Mouse (Mus musculus): Measurements from ENCODE around the gene Wdr81. TPM values are rescaled to one million over a fixed set of nuclear protein-coding genes. Genes with fewer than 3 reads are reported as not detected.

Gene Wdr81
- polyA plus RNA-seq, 1 experiment from 2014 or later, result 7.1 TPM

DNA sequence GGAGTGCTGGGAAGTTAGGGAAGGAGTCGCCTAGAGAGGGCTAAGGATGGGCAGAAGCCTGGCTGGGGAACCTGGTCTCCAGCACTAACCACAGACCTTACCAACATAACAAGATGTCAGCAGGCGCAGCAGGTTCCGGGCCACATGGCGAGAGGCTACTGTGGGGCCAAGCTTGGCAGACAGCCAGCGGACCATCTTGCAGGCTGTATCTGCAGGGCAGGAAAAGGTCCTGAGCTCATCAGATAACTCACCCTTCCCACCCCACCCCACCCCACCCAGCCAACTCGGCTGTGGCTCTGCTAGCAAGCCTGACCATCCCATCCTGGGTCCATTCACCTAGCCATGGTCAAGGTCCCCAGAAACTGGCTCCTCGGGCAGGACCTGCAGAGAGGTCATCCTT lies 4.8 kb downstream of the Wdr81 start:
- no peak for ATAC-seq (ENCODE audit: insufficient number of reproducible peaks, insufficient read depth, low FRiP score, low TSS enrichment)

GRCm38 (mm10) chr11:75448575-75448974 lies 5.9 kb downstream of the Wdr81 start:
- no peak for ATAC-seq (ENCODE audit: insufficient number of reproducible peaks, insufficient read depth, low FRiP score, low TSS enrichment)
- 76% methylated on average over 3 of the region's 3 CpGs for WGBS
- Histone ChIP-seq H3K4me1 (peaks cover 6% of the 10 kb centered on the region; the same call in 1 of the 2 replicates), H3K27me3 (no peaks in the 10 kb centered on the region), H3K27ac (no peak overlapping the region), H3K9me3 (no peaks in the 10 kb centered on the region), H3K9ac (no peak overlapping the region), H3K4me3 (no peak overlapping the region), H3K4me2 (replicated peaks) (no peak overlapping the region), H3K36me3 (peaks cover 29% of the 10 kb centered on the region)

More for the DNA sequence above, 4.8 kb downstream of the Wdr81 start:
- no peak overlapping the region for H3K4me2 ChIP-seq (replicated peaks)
- no peaks in the 10 kb centered on the region for H3K9me3 ChIP-seq
- H3K27ac ChIP-seq, result no peak overlapping the region
- peaks cover 14% of the 10 kb centered on the region for H3K4me1 ChIP-seq
- H3K36me3 ChIP-seq, result peaks cover 29% of the 10 kb centered on the region
- no peaks in the 10 kb centered on the region for H3K27me3 ChIP-seq
- no peak overlapping the region for H3K4me3 ChIP-seq
- 92% methylated on average over 7 of the region's 7 CpGs for WGBS
- no peak overlapping the region for H3K9ac ChIP-seq

GRCm38 (mm10) chr11:75443711-75444110 lies 10.8 kb downstream of the Wdr81 start:
- Histone ChIP-seq H3K9ac (no peak overlapping the region), H3K9me3 (no peaks in the 10 kb centered on the region), H3K4me3 (no peak overlapping the region), H3K27ac (no peak overlapping the region), H3K4me1 (no peaks in the 10 kb centered on the region), H3K36me3 (peaks cover 25% of the 10 kb centered on the region), H3K27me3 (no peaks in the 10 kb centered on the region), H3K4me2 (replicated peaks) (no peak overlapping the region)
- 51% methylated on average over 8 of the region's 8 CpGs for WGBS
- ATAC-seq (ENCODE audit: insufficient number of reproducible peaks, insufficient read depth, low FRiP score, low TSS enrichment), result no peak

DNA sequence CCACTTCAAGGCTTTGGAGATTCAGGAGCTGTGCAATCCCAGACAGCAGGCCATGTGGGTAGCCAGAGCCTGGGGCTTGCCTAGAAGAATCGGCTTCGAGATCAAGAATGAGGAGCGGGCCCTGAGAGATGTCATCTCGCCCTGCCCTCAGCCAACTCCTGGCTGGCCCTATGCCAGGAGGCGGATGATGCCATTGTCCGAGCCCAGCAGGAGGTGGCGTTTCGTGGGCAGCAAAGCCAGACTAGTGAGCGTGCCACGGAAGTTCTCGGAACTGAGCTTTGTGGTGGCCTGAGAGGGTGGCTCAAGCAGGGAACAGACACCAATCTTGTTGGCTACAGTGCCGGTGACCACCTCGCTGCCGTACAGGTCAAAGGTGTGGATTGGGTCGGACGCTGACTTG lies 12.9 kb downstream of the Wdr81 start:
- ATAC-seq (ENCODE audit: insufficient number of reproducible peaks, insufficient read depth, low FRiP score, low TSS enrichment), result no peak
- H3K9ac ChIP-seq, result no peak overlapping the region
- H3K4me3 ChIP-seq, result no peak overlapping the region
- no peak overlapping the region for H3K4me2 ChIP-seq (replicated peaks)
- 86% methylated on average over 16 of the region's 16 CpGs for WGBS
- no peaks in the 10 kb centered on the region for H3K27me3 ChIP-seq
- H3K36me3 ChIP-seq, result peaks cover 13% of the 10 kb centered on the region; the same call in 1 of the 2 replicates
- no peaks in the 10 kb centered on the region for H3K4me1 ChIP-seq
- no peak overlapping the region for H3K27ac ChIP-seq
- no peaks in the 10 kb centered on the region for H3K9me3 ChIP-seq

DNA sequence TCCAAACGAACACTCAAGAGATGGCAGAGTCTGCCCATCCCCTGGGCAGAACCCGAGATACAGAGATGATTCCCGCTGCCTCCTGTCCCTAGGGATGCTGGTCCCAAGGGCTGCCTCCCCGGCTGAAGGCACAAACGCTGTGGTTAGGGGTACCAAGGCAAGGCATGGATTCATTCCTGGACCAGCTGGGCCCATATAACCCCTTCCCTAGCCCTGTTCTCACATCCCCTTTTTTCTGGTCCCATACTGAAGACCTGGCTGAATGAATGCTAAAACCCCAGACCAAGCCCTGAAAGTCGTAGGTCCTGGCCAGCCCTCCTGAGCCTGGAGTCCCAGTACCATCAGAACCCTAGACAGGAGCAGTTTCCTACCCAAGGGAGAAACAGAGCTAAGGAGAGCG lies 13.5 kb downstream of the Wdr81 start:
- peaks cover 13% of the 10 kb centered on the region; the same call in 1 of the 2 replicates for H3K36me3 ChIP-seq
- no peak for ATAC-seq (ENCODE audit: insufficient number of reproducible peaks, insufficient read depth, low FRiP score, low TSS enrichment)
- no peak overlapping the region for H3K9ac ChIP-seq
- H3K9me3 ChIP-seq, result no peaks in the 10 kb centered on the region
- no peak overlapping the region for H3K4me2 ChIP-seq (replicated peaks)
- no peak overlapping the region for H3K4me3 ChIP-seq
- no peaks in the 10 kb centered on the region for H3K27me3 ChIP-seq
- no peak overlapping the region for H3K27ac ChIP-seq
- 85% methylated on average over 7 of the region's 7 CpGs for WGBS
- H3K4me1 ChIP-seq, result no peaks in the 10 kb centered on the region

GRCm38 (mm10) chr11:75439951-75440350 lies 14.6 kb downstream of the Wdr81 start:
- no peaks in the 10 kb centered on the region for H3K9me3 ChIP-seq
- no peaks in the 10 kb centered on the region for H3K4me1 ChIP-seq
- no peak overlapping the region for H3K4me2 ChIP-seq (replicated peaks)
- H3K4me3 ChIP-seq, result no peak overlapping the region
- no peak for ATAC-seq (ENCODE audit: insufficient number of reproducible peaks, insufficient read depth, low FRiP score, low TSS enrichment)
- no peaks in the 10 kb centered on the region for H3K27me3 ChIP-seq
- no peak overlapping the region for H3K27ac ChIP-seq
- no peak overlapping the region for H3K9ac ChIP-seq
- peaks cover 7% of the 10 kb centered on the region; the same call in 1 of the 2 replicates for H3K36me3 ChIP-seq
- 88% methylated on average over 3 of the region's 3 CpGs for WGBS

DNA sequence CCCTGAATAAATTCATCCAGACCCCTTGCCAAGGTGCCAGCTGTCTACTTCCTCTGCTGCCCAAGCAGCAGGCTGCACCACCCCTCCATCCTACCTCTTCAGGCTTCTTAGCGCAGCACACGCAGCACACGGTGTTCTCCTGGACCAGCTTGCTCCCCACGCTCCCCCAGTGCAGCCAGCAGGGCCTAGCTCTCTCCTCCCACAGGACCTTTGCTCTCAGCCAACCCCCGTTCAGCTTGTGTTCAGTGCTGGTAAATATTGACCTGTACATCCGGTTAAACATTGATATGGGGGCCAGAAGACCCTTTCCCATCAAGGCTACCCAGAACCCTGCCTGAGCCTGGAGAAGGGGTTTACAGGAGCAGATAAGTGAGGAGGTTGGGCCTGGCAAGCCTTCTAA lies 15.2 kb downstream of the Wdr81 start, which contains the start of gene Serpinf2:
Serpinf2 (minus strand) TSS at position 229 of the 400 bp plus-strand sequence.
- Histone ChIP-seq H3K27me3 (no peaks in the 10 kb centered on the region), H3K4me2 (replicated peaks) (no peak within 1 kb of the TSS), H3K9ac (no peak within 1 kb of the TSS), H3K27ac (no peak within 1 kb of the TSS), H3K4me3 (no peak within 1 kb of the TSS), H3K36me3 (peaks cover 7% of the 10 kb centered on the region; the same call in 1 of the 2 replicates), H3K9me3 (0 out of 2 replicates have a peak, but pooled peaks cover 1% of the 10 kb centered on the region), H3K4me1 (no peaks in the 10 kb centered on the region)
- ATAC-seq (ENCODE audit: insufficient number of reproducible peaks, insufficient read depth, low FRiP score, low TSS enrichment), result no peak
- 91% methylated on average over 6 of the region's 6 CpGs for WGBS

DNA sequence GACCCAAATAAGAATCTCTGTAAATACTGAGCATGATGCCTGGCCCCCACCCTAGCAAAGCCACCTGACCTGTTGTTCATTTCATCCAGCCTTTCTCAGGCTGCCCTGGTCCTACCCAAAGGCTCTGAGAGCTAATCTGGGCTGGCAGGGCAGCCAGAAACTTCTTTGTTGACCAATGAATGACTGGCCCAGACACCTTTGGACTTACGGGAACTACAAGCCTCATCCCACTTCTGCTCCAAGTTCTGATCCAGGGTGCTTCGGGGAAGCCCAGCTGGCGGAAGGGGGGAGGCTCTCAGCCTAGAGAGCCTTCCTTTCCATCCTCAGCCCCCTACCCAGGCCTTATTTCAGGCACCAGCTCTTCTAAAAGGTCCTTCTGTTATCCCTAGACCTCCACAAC lies 15.7 kb downstream of the Wdr81 start:
- no peaks in the 10 kb centered on the region for H3K4me1 ChIP-seq
- no peak overlapping the region for H3K27ac ChIP-seq
- H3K9me3 ChIP-seq, result 0 out of 2 replicates have a peak, but pooled peaks cover 4% of the 10 kb centered on the region
- no peak overlapping the region for H3K4me3 ChIP-seq
- no peaks in the 10 kb centered on the region for H3K27me3 ChIP-seq
- no peak for ATAC-seq (ENCODE audit: insufficient number of reproducible peaks, insufficient read depth, low FRiP score, low TSS enrichment)
- peaks cover 7% of the 10 kb centered on the region; the same call in 1 of the 2 replicates for H3K36me3 ChIP-seq
- H3K4me2 ChIP-seq (replicated peaks), result no peak overlapping the region
- WGBS, result 87% methylated on average over 3 of the region's 3 CpGs
- H3K9ac ChIP-seq, result no peak overlapping the region

DNA sequence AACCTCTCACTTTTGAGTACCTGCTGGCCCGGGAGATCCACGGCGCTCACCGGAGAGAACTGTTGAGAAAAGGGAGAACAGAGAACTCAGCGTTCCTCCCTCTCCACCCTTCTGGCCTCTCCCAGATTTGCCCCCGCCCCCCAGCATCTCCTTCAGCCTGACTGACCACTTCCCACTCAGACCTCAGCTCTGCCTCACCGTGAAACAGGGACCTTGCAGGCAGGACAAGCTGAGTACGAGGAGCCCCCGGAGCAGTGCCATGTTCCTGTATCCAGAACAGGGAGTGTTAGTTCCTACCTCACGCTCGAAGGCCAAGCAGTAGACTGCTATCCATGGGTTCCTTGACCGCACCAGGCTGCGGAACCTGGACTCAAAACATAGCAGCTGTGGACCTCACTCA lies 16.3 kb downstream of the Wdr81 start:
- Histone ChIP-seq H3K4me3 (no peak overlapping the region), H3K27me3 (no peaks in the 10 kb centered on the region), H3K9me3 (0 out of 2 replicates have a peak, but pooled peaks cover 4% of the 10 kb centered on the region), H3K9ac (no peak overlapping the region), H3K27ac (no peak overlapping the region), H3K36me3 (peaks cover 7% of the 10 kb centered on the region; the same call in 1 of the 2 replicates), H3K4me1 (no peaks in the 10 kb centered on the region), H3K4me2 (replicated peaks) (no peak overlapping the region)
- ATAC-seq (ENCODE audit: insufficient number of reproducible peaks, insufficient read depth, low FRiP score, low TSS enrichment), result no peak
- WGBS, result 81% methylated on average over 13 of the region's 13 CpGs

- Histone ChIP-seq H3K27me3 (no peaks in the 10 kb centered on the region), H3K9ac (no peak overlapping the region), H3K27ac (no peak overlapping the region), H3K9me3 (0 out of 2 replicates have a peak, but pooled peaks cover 4% of the 10 kb centered on the region), H3K4me3 (no peak overlapping the region), H3K4me1 (no peaks in the 10 kb centered on the region), H3K36me3 (no peaks in the 10 kb centered on the region), H3K4me2 (replicated peaks) (no peak overlapping the region)
- WGBS, result 84% methylated on average over 5 of the region's 5 CpGs
- no peak for ATAC-seq (ENCODE audit: insufficient number of reproducible peaks, insufficient read depth, low FRiP score, low TSS enrichment)
Observed at GRCm38 (mm10) chr11:75434138-75434537, 20.4 kb downstream of the Wdr81 start.

- Histone ChIP-seq H3K36me3 (no peaks in the 10 kb centered on the region), H3K4me3 (no peak overlapping the region), H3K27ac (no peak overlapping the region), H3K4me1 (no peaks in the 10 kb centered on the region), H3K9ac (no peak overlapping the region), H3K9me3 (0 out of 2 replicates have a peak, but pooled peaks cover 4% of the 10 kb centered on the region), H3K27me3 (no peaks in the 10 kb centered on the region), H3K4me2 (replicated peaks) (no peak overlapping the region)
- WGBS, result 74% methylated on average over 11 of the region's 11 CpGs
- ATAC-seq (ENCODE audit: insufficient number of reproducible peaks, insufficient read depth, low FRiP score, low TSS enrichment), result no peak
Observed at GRCm38 (mm10) chr11:75431307-75431706, 23.2 kb downstream of the Wdr81 start.

- WGBS, result 86% methylated on average over 9 of the region's 9 CpGs
- Histone ChIP-seq H3K9ac (no peak overlapping the region), H3K27me3 (no peaks in the 10 kb centered on the region), H3K4me2 (replicated peaks) (no peak overlapping the region), H3K27ac (no peak overlapping the region), H3K36me3 (no peaks in the 10 kb centered on the region), H3K9me3 (0 out of 2 replicates have a peak, but pooled peaks cover 1% of the 10 kb centered on the region), H3K4me3 (no peak overlapping the region), H3K4me1 (no peaks in the 10 kb centered on the region)
- no peak for ATAC-seq (ENCODE audit: insufficient number of reproducible peaks, insufficient read depth, low FRiP score, low TSS enrichment)
Observed at GRCm38 (mm10) chr11:75429019-75429705, 25.4 kb downstream of the Wdr81 start.
